In the genomic region with DNA sequence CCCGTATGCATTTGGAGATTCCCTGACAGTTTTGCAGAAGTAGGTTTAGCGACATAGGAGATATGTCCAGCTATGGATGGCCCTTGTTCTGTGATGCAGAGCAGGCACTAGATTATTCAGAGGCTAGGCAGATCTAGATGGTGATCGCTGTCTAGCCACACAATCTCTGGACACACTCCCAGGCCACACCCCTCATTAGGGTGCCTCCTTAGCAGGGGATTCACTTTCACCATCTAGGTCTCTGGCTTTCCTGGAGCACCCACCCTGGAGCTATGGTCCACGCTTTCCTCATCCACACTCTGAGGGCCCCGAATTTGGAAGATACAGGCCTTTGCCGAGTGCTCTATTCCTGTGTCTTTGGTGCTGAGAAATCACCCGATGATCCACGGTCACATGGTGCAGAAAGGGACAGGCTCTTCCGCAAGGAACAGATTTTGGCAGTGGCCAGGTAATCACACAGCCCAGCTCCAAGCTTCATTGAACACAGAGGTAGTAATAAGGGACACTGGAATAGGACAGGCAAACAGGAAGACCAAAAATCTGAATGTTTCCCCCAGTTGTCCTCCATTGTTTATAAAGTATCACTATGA, we compare ENCODE assay signal across 8 mouse cellular contexts. TPM values are rescaled to one million over a fixed set of nuclear protein-coding genes. Genes with fewer than 3 reads are reported as not detected.
A peak's percentile ranks its signal among the peaks of the same experiment; 100 is the strongest.
DNase-seq lines count a peak whose midpoint lies in the region; ATAC-seq and TF ChIP-seq lines count a peak whose summit lies in the region.

No protein-coding gene starts in this region.

- peak overlapping the region; percentile 81 for H3K4me3 ChIP-seq in bone marrow, adult 2 months (replicated peaks; ENCODE audit: control insufficient read depth, low read depth, low read length)
- peak overlapping the region; percentile 78 for H3K4me3 ChIP-seq in forebrain, embryonic 16.5 days (replicated peaks; ENCODE audit: low read length)
- peak overlapping the region; percentile 49 for H3K4me3 ChIP-seq in lung, postnatal 0 days (ENCODE audit: low read depth, low read length)

- no peak for DNase-seq in cerebellum, postnatal 4 days (ENCODE audit: low spot score in 2 of 2)
- peak; percentile 50 for DNase-seq in kidney, adult 18-20 months
- DNase-seq in lung, postnatal 0 days (ENCODE audit: low spot score), result peak; percentile 45
- DNase-seq in thymus, postnatal 0 days (ENCODE audit: low spot score), result no peak
- no peak for DNase-seq in frontal cortex, postnatal 14 days (ENCODE audit: low spot score in 2 of 2)

- H3K27me3 ChIP-seq in forebrain, embryonic 16.5 days (replicated peaks; ENCODE audit: control insufficient read depth, insufficient read depth, low read length), result no peaks in the 10 kb centered on the region
- H3K27me3 ChIP-seq in lung, postnatal 0 days (replicated peaks; ENCODE audit: insufficient read depth, low read length), result no peaks in the 10 kb centered on the region

- H3K9me3 ChIP-seq in forebrain, embryonic 16.5 days (ENCODE audit: control insufficient read depth, low read length), result no peaks in the 10 kb centered on the region
- H3K9me3 ChIP-seq in lung, postnatal 0 days (ENCODE audit: low read length), result no peaks in the 10 kb centered on the region

- peak overlapping the region; percentile 79 for H3K4me2 ChIP-seq in forebrain, embryonic 16.5 days (ENCODE audit: low read length)
- H3K4me2 ChIP-seq in lung, postnatal 0 days (replicated peaks; ENCODE audit: low read depth, low read length), result peak overlapping the region; percentile 68

- H3K9ac ChIP-seq in forebrain, embryonic 16.5 days (replicated peaks; ENCODE audit: low read depth, low read length), result peak overlapping the region; percentile 91
- H3K9ac ChIP-seq in lung, postnatal 0 days (replicated peaks; ENCODE audit: low read depth), result peak overlapping the region; percentile 52; the same call in 1 of the 2 replicates

- TF ChIP-seq POLR2A in bone marrow, adult 2 months (IDR thresholded peaks at IDR 0.05; ENCODE audit: borderline replicate concordance, control insufficient read depth, low read depth, low read length), result no peak

- 0 out of 2 replicates have a peak, but pooled peaks cover 2% of the 10 kb centered on the region for H3K36me3 ChIP-seq in forebrain, embryonic 16.5 days (ENCODE audit: control insufficient read depth, insufficient read depth)
- no peaks in the 10 kb centered on the region for H3K36me3 ChIP-seq in lung, postnatal 0 days (ENCODE audit: insufficient read depth, low read length)

- no peak for TF ChIP-seq CTCF in bone marrow, adult 2 months (IDR thresholded peaks at IDR 0.05; ENCODE audit: control insufficient read depth, insufficient read depth, low read length)
- no peak for TF ChIP-seq CTCF in lung, postnatal 0 days (IDR thresholded peaks at IDR 0.05)

- TF ChIP-seq EP300 in lung, postnatal 0 days (IDR thresholded peaks at IDR 0.05), result no peak

- H3K27ac ChIP-seq in bone marrow, adult 2 months (ENCODE audit: control insufficient read depth, insufficient read depth, low read depth, low read length, poor library complexity), result peak overlapping the region; percentile 7; the same call in 1 of the 2 replicates
- no peak overlapping the region for H3K27ac ChIP-seq in forebrain, embryonic 16.5 days (ENCODE audit: low read length)
- H3K27ac ChIP-seq in lung, postnatal 0 days (ENCODE audit: low read length), result peak overlapping the region; percentile 98

- WGBS in bone marrow, adult 2 months, result 55% methylated on average over 9 of the region's 9 CpGs
- 64% methylated on average over 9 of the region's 9 CpGs for WGBS in forebrain, embryonic 16.5 days
- 50% methylated on average over 9 of the region's 9 CpGs for WGBS in lung, postnatal 0 days

- peaks cover 9% of the 10 kb centered on the region for H3K4me1 ChIP-seq in bone marrow, adult 2 months (ENCODE audit: control insufficient read depth, insufficient read depth, low read length)
- peaks cover 13% of the 10 kb centered on the region for H3K4me1 ChIP-seq in forebrain, embryonic 16.5 days (replicated peaks; ENCODE audit: control insufficient read depth, insufficient read depth, low read length)
- peaks cover 10% of the 10 kb centered on the region; the same call in 1 of the 2 replicates for H3K4me1 ChIP-seq in lung, postnatal 0 days (ENCODE audit: insufficient read depth, low read depth, low read length)

- ATAC-seq in cerebellum, adult (ENCODE audit: insufficient number of reproducible peaks, low FRiP score, low TSS enrichment), result peak; percentile 26; the same call in 1 of the 2 replicates
- no peak for ATAC-seq in forebrain, embryonic 16.5 days
- no peak for ATAC-seq in lung, postnatal 0 days

RNA-seq across cellular contexts. Expression of a gene that starts 4.2 kb away (rescaled TPM):
- 12.1 and 14.5 TPM in 2 replicates for polyA plus RNA-seq in bone marrow, adult 2 months (2011; ENCODE audit: insufficient read depth, insufficient read length, low replicate concordance, missing spikeins)
- 37.8 and 40.5 TPM in 2 replicates for polyA plus RNA-seq in forebrain, embryonic 16.5 days (2015; fragmentation: Nextera tagmentation; extraction: Ambion mirVana)
- polyA plus RNA-seq in lung, postnatal 0 days (2015; fragmentation: Nextera tagmentation; extraction: Ambion mirVana), result 27.9 and 28.0 TPM in 2 replicates
- 19.1 and 22.2 TPM in 2 replicates for polyA plus RNA-seq in thymus, postnatal 0 days (2015; fragmentation: Nextera tagmentation; extraction: Ambion mirVana)

RNA-seq across cellular contexts. Expression of a gene that starts 22.7 kb away (rescaled TPM):
- polyA plus RNA-seq in bone marrow, adult 2 months (2011; ENCODE audit: insufficient read depth, insufficient read length, low replicate concordance, missing spikeins), result 8.4 and 13.7 TPM in 2 replicates
- polyA plus RNA-seq in forebrain, embryonic 16.5 days (2015; fragmentation: Nextera tagmentation; extraction: Ambion mirVana), result 5.7 and 6.8 TPM in 2 replicates
- polyA plus RNA-seq in lung, postnatal 0 days (2015; fragmentation: Nextera tagmentation; extraction: Ambion mirVana), result 14.1 and 14.4 TPM in 2 replicates
- 13.1 and 15.0 TPM in 2 replicates for polyA plus RNA-seq in thymus, postnatal 0 days (2015; fragmentation: Nextera tagmentation; extraction: Ambion mirVana)

RNA-seq across cellular contexts. Expression of a gene that starts 24.0 kb away (rescaled TPM):
- 9.8 and 12.5 TPM in 2 replicates for polyA plus RNA-seq in bone marrow, adult 2 months (2011; ENCODE audit: insufficient read depth, insufficient read length, low replicate concordance, missing spikeins)
- polyA plus RNA-seq in forebrain, embryonic 16.5 days (2015; fragmentation: Nextera tagmentation; extraction: Ambion mirVana), result 11.3 and 12.6 TPM in 2 replicates
- 12.2 TPM in 2 replicates for polyA plus RNA-seq in lung, postnatal 0 days (2015; fragmentation: Nextera tagmentation; extraction: Ambion mirVana)
- 1.4 and 1.5 TPM in 2 replicates for polyA plus RNA-seq in thymus, postnatal 0 days (2015; fragmentation: Nextera tagmentation; extraction: Ambion mirVana)

RNA-seq across cellular contexts. Expression of a gene that starts 24.4 kb away (rescaled TPM):
- polyA plus RNA-seq in bone marrow, adult 2 months (2011; ENCODE audit: insufficient read depth, insufficient read length, low replicate concordance, missing spikeins), result 179 and 183 TPM in 2 replicates
- polyA plus RNA-seq in forebrain, embryonic 16.5 days (2015; fragmentation: Nextera tagmentation; extraction: Ambion mirVana), result 33.6 and 35.9 TPM in 2 replicates
- polyA plus RNA-seq in lung, postnatal 0 days (2015; fragmentation: Nextera tagmentation; extraction: Ambion mirVana), result 36.5 and 38.7 TPM in 2 replicates
- 48.4 and 58.6 TPM in 2 replicates for polyA plus RNA-seq in thymus, postnatal 0 days (2015; fragmentation: Nextera tagmentation; extraction: Ambion mirVana)

RNA-seq across cellular contexts. Expression of a gene that starts 31.3 kb away (rescaled TPM):
- polyA plus RNA-seq in bone marrow, adult 2 months (2011; ENCODE audit: insufficient read depth, insufficient read length, low replicate concordance, missing spikeins), result 22.6 and 28.5 TPM in 2 replicates
- 16.0 and 16.9 TPM in 2 replicates for polyA plus RNA-seq in forebrain, embryonic 16.5 days (2015; fragmentation: Nextera tagmentation; extraction: Ambion mirVana)
- polyA plus RNA-seq in lung, postnatal 0 days (2015; fragmentation: Nextera tagmentation; extraction: Ambion mirVana), result 13.2 and 14.9 TPM in 2 replicates
- 5.2 and 7.8 TPM in 2 replicates for polyA plus RNA-seq in thymus, postnatal 0 days (2015; fragmentation: Nextera tagmentation; extraction: Ambion mirVana)

Comparison
In these comparisons a context has a peak if more than half of its experiments do, and no peak if none do; other contexts are left out.
1. DNase-seq: peak in kidney, adult 18-20 months (single experiment) and lung, postnatal 0 days (single experiment); none in cerebellum, postnatal 4 days (0 of 2), thymus, postnatal 0 days (single experiment) and frontal cortex, postnatal 14 days (0 of 2).
2. Peak in every context shown above with its lines, with median percentiles within 50 percentile points of each other: H3K4me3 ChIP-seq.